Mouse (Mus musculus) liver, postnatal 0 days (tissue): ENCODE data around the gene Btnl1. TPM values are rescaled to one million over a fixed set of nuclear protein-coding genes. Genes with fewer than 3 reads are reported as not detected.

Experiments
- ATAC-seq: fragments of 200-750 bp; cut with Nextera tagmentation; 2 replicates; pipeline ENCODE4 v1.8.0; 2017; ENCODE audit warnings: mild to moderate bottlenecking, moderate library complexity
- DNase-seq: peaks from one replicate; pipeline ENCODE4 v3.0.0-alpha.2; 2016
- H3K27ac ChIP-seq: fragments of 300-500 bp; sonication (generic); 2 replicates; pipeline ENCODE4 v1.5.1; 2014; ENCODE audit warnings: antibody characterized with exemption, moderate library complexity, mild to moderate bottlenecking, low read depth
- H3K27me3 ChIP-seq: fragments of 300-500 bp; sonication (generic); 2 replicates; pipeline ENCODE4 v1.6.1; 2014; ENCODE audit warnings: low read length, control low read depth, mixed read lengths; ENCODE audit not compliant: insufficient read depth
- H3K36me3 ChIP-seq: fragments of 300-500 bp; sonication (generic); replicated peaks from 2 replicates; pipeline ENCODE4 v1.6.1; 2014; ENCODE audit warnings: mild to moderate bottlenecking, control low read depth, low read length, moderate library complexity, mixed read lengths; ENCODE audit not compliant: insufficient read depth
- H3K4me1 ChIP-seq: fragments of 300-500 bp; sonication (generic); 2 replicates; pipeline ENCODE4 v1.6.1; 2014; ENCODE audit warnings: antibody characterized with exemption, mild to moderate bottlenecking, control low read depth; ENCODE audit not compliant: insufficient read depth
- H3K4me2 ChIP-seq: fragments of 300-500 bp; sonication (generic); 2 replicates; pipeline ENCODE4 v1.6.1; 2014; ENCODE audit warnings: low read depth, mild to moderate bottlenecking, low read length, moderate library complexity, mixed read lengths
- H3K4me3 ChIP-seq: fragments of 300-500 bp; sonication (generic); 2 replicates; pipeline ENCODE4 v1.5.1; 2014; ENCODE audit warnings: low read depth, low read length
- H3K9ac ChIP-seq: fragments of 300-500 bp; sonication (generic); replicated peaks from 2 replicates; pipeline ENCODE4 v1.6.1; 2014; ENCODE audit warnings: mild to moderate bottlenecking, moderate library complexity
- H3K9me3 ChIP-seq: fragments of 300-500 bp; sonication (generic); 2 replicates; pipeline ENCODE4 v1.6.1; 2016; ENCODE audit warnings: mild to moderate bottlenecking, control low read depth, low read length, mixed read lengths
- CTCF ChIP-seq: sonication (generic); IDR thresholded peaks from 2 replicates; pipeline ENCODE4 v1.5.1; 2016; ENCODE audit warnings: antibody characterized with exemption, low read depth
- EP300 ChIP-seq: IDR thresholded peaks from 2 replicates; pipeline ENCODE4 v1.6.1; 2016; ENCODE audit warnings: antibody characterized with exemption, low read depth, mild to moderate bottlenecking
- WGBS: fragments of 180-500 bp; shearing (Covaris S2); extraction: QIAGEN DNeasy Blood & Tissue Kit; methylation state at CpG from one replicate; pipeline ENCODE4 v1.1.7; 2014; ENCODE audit not compliant: insufficient replicate concordance; 5-methylcytosine and 5-hydroxymethylcytosine counted together
- polyA plus RNA-seq: library from polyadenylated mRNA; unstranded; fragments of >200 nt; fragmentation: Nextera tagmentation; extraction: Ambion mirVana; gene quantifications from 2 replicates; pipeline ENCODE4 v1.2.1, GENCODE M21; 2015

Gene Btnl1
- polyA plus RNA-seq, 1 experiment from 2014 or later: not detected

GRCm38 (mm10) chr17:34346041-34346440 is 30.9 kb upstream of the Btnl1 start:
- no peak overlapping the region for H3K4me2 ChIP-seq
- ATAC-seq (no peak), DNase-seq (no peak)
- peaks cover 4% of the 10 kb centered on the region; the same call in 1 of the 2 replicates for H3K27me3 ChIP-seq
- no peak overlapping the region for H3K27ac ChIP-seq
- TF ChIP-seq CTCF (no peak), EP300 (no peak)
- no peaks in the 10 kb centered on the region for H3K36me3 ChIP-seq
- no peaks in the 10 kb centered on the region for H3K4me1 ChIP-seq
- no peak overlapping the region for H3K9ac ChIP-seq
- H3K4me3 ChIP-seq: no peak overlapping the region
- 33% methylated on average over 3 of the region's 3 CpGs for WGBS
- H3K9me3 ChIP-seq: no peaks in the 10 kb centered on the region

- H3K27ac ChIP-seq: no peak overlapping the region
- no peak overlapping the region for H3K9ac ChIP-seq
- TF ChIP-seq CTCF: no peak
- no peak for TF ChIP-seq EP300
- no peak overlapping the region for H3K4me2 ChIP-seq
- no peaks in the 10 kb centered on the region for H3K36me3 ChIP-seq
- WGBS: 25% methylated on average over 6 of the region's 6 CpGs
- peak; percentile 62 for DNase-seq
- peak; percentile 57; the same call in 1 of the 2 replicates for ATAC-seq
- peaks cover 4% of the 10 kb centered on the region; the same call in 1 of the 2 replicates for H3K27me3 ChIP-seq
- no peaks in the 10 kb centered on the region for H3K4me1 ChIP-seq
- no peaks in the 10 kb centered on the region for H3K9me3 ChIP-seq
- no peak overlapping the region for H3K4me3 ChIP-seq
Observed at GRCm38 (mm10) chr17:34347606-34348308, 29.2 kb upstream of the Btnl1 start.

GRCm38 (mm10) chr17:34349429-34349828 is 27.5 kb upstream of the Btnl1 start:
- no peaks in the 10 kb centered on the region for H3K9me3 ChIP-seq
- ATAC-seq (no peak), DNase-seq (peak; percentile 83)
- H3K9ac ChIP-seq: no peak overlapping the region
- H3K4me3 ChIP-seq: no peak overlapping the region
- H3K4me2 ChIP-seq: no peak overlapping the region
- H3K36me3 ChIP-seq: no peaks in the 10 kb centered on the region
- no peak overlapping the region for H3K27ac ChIP-seq
- WGBS: 0% methylated on average over 4 of the region's 4 CpGs
- peaks cover 1% of the 10 kb centered on the region for H3K4me1 ChIP-seq
- peaks cover 4% of the 10 kb centered on the region; the same call in 1 of the 2 replicates for H3K27me3 ChIP-seq
- TF ChIP-seq EP300 (no peak), CTCF (peak; percentile 92)

- Histone ChIP-seq H3K4me1 (peaks cover 11% of the 10 kb centered on the region), H3K9me3 (no peaks in the 10 kb centered on the region), H3K27me3 (peaks cover 4% of the 10 kb centered on the region; the same call in 1 of the 2 replicates), H3K4me3 (no peak within 1 kb of the TSS), H3K36me3 (no peaks in the 10 kb centered on the region), H3K27ac (peak within 1 kb of the TSS; percentile 70), H3K4me2 (peak within 1 kb of the TSS; percentile 11; the same call in 1 of the 2 replicates), H3K9ac (no peak within 1 kb of the TSS)
- 68% methylated on average over 5 of the region's 5 CpGs for WGBS
- DNase-seq (no peak), ATAC-seq (no peak)
- TF ChIP-seq CTCF: no peak
Observed at GRCm38 (mm10) chr17:34354539-34354938, 22.4 kb upstream of the Btnl1 start, which contains the start of gene Btnl2. Gene Btnl2 (plus strand): TSS chr17:34354822.

GRCm38 (mm10) chr17:34354940-34355339 is 22.0 kb upstream of the Btnl1 start:
- ATAC-seq (0 out of 2 replicates have a peak, but pooled peaks have one; percentile 25), DNase-seq (peak; percentile 40)
- TF ChIP-seq EP300: no peak
- TF ChIP-seq CTCF: no peak
- peak overlapping the region; percentile 11; the same call in 1 of the 2 replicates for H3K4me2 ChIP-seq
- no peak overlapping the region for H3K4me3 ChIP-seq
- no peaks in the 10 kb centered on the region for H3K36me3 ChIP-seq
- H3K9me3 ChIP-seq: no peaks in the 10 kb centered on the region
- H3K9ac ChIP-seq: no peak overlapping the region
- peak overlapping the region; percentile 70 for H3K27ac ChIP-seq
- WGBS: 21% methylated on average over 1 of the region's 1 CpGs
- H3K4me1 ChIP-seq: peaks cover 11% of the 10 kb centered on the region
- H3K27me3 ChIP-seq: peaks cover under 1% of the 10 kb centered on the region; the same call in 1 of the 2 replicates

GRCm38 (mm10) chr17:34362954-34363546 is 13.9 kb upstream of the Btnl1 start:
- 78% methylated on average over 15 of the region's 15 CpGs for WGBS
- Histone ChIP-seq H3K9ac (no peak overlapping the region), H3K4me1 (no peaks in the 10 kb centered on the region), H3K27ac (no peak overlapping the region), H3K36me3 (no peaks in the 10 kb centered on the region), H3K9me3 (no peaks in the 10 kb centered on the region), H3K4me2 (no peak overlapping the region), H3K27me3 (no peaks in the 10 kb centered on the region), H3K4me3 (no peak overlapping the region)
- ATAC-seq (no peak), DNase-seq (no peak)
- TF ChIP-seq CTCF (no peak), EP300 (no peak)
